Mouse (Mus musculus): ENCODE measurements around the gene Tbc1d22a.

- no peak for TF ChIP-seq CTCF (IDR thresholded peaks at IDR 0.05; ENCODE audit: low read depth)
- TF ChIP-seq EP300 (IDR thresholded peaks at IDR 0.05; ENCODE audit: low read depth): no peak
Observed at GRCm38 (mm10) chr15:86203942-86204561, 10.2 kb upstream of the Tbc1d22a start.

Data from heart, postnatal 0 days (tissue).